Mouse (Mus musculus): ENCODE measurements at regions not wholly inside any gene's neighbourhood (a gene's known extent, or its start where the extent isn't known, plus 50 kb on each side); places are given as distances from the start of the nearest gene placed in this dataset.
A peak's percentile ranks its signal among the peaks of the same experiment; 100 is the strongest.

DNA sequence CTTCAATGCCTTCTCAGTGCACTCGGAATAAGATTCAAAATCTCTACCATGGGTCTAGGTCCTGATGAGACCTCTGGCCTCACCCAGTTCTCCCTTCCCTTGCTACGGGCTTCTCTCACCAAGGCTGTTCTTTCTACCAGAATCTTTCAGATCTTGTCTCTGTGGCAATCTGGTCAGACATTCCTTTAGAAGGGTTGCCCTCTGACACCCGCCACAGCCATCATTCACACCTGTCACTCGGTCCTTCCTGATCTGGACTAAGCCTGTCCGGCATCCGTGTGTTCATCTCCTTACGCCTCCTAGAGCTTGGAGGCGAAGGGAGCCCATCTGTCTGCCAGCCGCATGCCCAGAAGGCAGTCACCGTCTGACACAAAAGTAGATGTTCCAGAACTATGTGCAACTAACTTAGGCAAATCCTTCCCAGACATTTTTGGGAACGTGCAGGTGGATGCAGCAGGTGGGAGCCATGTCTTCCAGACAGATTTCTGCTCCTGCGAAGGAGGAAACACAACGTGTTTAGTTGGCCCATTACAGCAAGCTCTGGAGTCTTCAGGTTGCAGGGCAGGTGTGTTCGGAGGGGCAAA is 77.7 kb downstream of the Fam76b start:
- DNase-seq, result no peak

DNA sequence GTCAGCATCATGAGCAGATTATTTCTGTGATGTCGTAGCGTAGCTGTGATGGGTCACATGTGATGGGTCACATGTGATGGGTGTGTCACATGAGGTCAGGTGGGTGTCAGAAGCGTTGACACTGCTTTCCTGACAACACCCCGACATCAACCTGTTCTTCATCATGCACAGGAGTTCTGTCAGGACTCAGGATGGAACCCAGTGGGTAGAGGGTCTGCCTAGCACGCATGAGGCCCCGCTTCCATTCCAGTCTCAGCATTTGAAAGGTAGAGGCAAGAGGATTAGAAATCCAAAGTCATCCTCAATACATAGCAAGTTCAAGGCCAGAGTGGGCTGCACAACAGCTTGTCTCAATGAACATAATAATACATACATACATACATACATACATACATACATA is 79.2 kb downstream of the Fam76b start:
- no peak for DNase-seq

DNA sequence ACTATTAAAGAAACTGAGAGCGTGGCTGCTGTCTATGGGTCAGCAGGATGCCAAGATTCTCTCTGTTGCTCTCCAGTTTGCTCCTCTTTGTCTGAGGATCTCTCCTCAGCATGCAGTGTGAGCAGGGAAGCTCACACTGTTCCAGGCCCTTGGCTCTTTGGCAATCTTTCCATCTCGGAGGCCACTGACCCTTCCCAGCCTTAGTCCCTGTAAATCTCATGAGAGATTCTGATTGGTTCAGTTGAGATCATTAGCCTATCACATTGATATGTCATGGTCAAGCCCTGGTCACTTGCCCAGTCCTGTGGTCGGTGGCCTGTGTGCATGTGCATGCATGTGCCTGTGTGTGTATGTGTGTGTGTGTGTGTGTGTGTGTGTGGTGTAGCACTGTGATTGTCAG is 82.1 kb downstream of the Fam76b start:
- no peak for DNase-seq

DNA sequence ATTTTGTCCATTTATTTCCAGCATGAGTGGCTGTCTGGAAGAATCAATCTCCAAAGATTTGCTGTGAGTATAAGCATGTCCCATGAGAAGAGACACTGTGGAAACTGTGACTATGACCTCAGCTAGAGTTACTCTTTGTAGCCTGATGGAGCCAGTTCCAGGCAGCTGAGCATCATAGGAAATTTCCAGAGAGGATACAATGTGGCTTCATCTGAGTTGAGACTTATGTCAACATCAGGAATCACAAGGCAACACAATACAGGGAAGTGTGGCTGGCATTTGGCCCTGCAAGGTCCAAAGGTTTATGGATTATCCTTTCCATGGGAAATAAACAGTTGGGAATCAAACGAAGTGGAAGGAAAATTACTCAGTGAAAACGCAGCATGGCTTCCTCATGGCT is 82.6 kb downstream of the Fam76b start:
- no peak for DNase-seq

DNA sequence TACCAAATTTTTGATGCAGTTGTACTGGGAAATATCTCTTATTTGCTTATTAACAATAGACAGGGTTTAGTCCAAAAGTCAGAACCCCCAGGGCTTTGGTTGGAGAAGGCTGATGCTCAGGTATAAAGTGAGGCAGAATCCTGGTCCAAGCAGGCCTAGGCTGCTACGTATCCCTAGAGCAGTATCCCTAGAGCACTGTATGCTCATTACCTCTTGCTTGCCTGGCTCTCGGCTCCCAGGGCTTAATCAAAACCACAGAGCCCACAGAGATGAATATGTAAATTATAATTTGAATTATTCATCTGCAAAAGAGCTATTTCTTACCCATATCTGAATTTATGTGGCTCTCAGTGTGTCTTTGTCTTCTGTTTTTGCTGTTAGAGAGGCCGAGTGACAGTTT is 85.9 kb downstream of the Fam76b start:
- DNase-seq, result no peak

DNA sequence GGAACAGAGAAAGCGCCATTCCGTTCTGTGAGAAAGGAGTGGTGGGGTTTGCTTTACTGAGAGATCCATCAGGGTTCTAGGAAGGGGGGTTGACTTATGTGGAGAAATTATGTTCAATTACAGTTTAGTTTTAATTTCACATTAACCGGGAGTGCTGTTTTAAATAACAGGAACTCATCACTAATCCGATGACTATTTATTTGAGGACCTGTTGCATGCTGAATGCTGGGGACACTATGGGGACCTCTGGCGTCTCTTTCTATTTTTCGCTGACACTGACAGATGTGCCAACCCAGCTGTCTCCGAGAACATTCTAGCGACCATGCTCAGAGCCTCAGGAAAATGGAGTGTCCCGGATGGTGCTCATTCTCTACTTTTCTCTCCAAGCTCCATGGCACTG is 86.6 kb downstream of the Fam76b start:
- no peak for DNase-seq

DNA sequence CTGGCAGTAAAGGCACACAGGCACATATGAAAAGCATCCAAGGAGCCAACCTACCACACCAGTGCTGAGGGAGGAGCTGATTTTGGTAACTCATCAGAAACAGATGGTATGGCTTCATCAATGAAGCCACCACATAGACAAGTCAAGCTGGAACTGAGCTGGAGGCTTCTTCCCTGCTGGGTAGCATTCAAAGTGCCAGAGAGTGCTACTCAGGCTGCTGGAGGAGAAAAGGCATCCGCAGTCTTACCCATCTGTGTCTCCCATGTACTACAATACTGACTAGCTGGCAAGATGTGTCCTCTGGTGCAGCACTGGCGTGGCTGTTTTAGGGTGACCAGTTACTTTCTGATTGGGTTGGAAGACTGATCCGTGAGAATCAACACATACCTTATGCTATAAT is 87.3 kb downstream of the Fam76b start:
- no peak for DNase-seq

DNA sequence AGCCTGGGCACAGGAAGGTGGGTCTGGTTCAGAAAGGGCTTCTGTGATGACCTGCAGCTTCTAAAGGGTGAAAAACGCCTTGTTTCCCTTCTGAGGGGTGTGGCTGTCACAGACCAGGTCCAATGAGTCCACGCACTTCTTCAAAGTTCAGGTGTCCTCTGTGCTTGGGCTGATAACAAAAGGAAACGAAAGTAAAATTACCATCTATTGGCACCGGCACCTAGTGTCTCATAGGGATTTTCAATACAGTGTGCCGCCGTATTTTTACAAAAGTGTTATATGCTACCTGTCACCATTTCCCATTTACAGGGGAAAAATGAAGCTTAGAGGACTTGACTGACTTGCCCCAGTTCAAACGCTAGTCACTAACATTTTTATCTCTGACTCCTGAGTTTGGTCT is 89.3 kb downstream of the Fam76b start:
- DNase-seq, result no peak

DNA sequence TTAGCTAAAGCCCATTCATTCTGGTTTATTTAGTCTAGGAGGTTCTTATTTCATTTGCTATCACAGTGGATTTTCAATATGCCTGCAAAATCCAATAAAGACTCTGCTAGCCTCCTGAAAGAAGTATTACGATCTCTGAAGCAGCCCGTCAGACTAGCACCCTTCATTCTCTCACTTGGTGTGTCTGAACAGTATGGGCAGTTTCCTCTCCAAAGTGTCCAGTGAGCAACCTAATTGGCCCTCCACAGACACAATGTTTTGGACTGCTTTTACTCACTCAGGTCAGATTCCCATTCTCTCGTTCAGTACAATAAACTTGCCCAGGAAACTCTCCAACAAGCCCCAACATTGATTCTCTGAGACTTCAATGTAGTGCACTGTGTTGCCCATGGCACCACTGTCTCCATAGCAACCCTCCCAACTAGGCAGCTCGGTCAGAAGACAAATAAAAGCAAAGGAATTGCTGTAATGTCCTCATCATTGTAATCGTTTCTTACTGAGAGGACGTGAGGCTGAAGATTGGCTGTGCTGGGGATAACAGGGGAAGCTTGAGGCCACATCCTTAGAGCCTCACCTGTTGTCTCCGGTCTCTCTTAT is 91.2 kb downstream of the Fam76b start:
- no peak for DNase-seq

DNA sequence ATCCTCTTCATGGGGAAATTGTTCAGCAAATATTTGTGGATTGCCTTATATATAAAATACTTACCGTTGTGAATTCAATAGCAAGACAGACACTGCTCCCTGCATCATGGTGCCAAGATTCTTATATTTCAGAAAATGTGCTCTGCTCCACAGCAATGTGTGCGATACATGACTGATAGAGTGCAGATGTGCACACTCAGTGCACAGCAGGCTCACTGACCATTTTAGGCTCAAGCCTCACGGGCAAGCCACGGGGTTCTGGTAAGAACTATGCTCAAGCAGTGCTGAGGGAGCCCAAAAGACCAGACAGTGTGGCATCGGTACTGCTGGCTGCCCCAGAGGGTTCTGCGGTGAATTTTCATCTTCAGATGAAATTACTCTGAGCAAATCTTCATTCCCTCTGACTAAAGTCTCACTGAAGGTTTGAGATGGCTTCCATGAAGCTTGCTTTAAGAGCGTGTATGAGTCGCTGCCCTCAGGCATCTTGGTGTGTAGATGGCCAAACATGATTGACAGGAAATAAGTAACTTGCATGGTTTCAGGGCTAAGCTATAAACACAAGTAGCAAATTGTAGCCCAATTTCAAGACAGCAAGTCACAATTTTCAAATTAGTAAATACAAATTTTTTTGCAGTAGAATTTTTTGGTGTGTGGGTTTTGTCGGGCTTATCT is 92.4 kb downstream of the Fam76b start:
- no peak for DNase-seq

DNA sequence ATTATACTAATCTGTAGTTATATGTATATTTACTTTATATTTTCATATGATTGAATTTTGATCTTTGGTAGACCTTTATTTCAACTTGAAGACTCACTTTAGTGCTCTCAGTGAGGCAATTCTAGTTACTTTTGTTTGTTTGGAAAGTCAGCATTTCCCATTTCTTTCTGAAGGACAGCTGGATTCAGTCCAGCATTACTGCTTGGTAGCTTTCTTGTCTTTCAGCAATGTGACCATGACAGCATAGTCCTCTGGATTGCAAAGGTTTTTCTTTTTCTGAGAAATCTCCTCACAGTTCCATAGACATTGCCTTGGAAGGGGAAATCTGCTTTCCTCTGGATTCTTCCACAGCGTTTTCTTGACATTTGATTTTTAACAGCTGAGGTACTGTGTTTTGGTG is 93.1 kb downstream of the Fam76b start:
- DNase-seq, result no peak

DNA sequence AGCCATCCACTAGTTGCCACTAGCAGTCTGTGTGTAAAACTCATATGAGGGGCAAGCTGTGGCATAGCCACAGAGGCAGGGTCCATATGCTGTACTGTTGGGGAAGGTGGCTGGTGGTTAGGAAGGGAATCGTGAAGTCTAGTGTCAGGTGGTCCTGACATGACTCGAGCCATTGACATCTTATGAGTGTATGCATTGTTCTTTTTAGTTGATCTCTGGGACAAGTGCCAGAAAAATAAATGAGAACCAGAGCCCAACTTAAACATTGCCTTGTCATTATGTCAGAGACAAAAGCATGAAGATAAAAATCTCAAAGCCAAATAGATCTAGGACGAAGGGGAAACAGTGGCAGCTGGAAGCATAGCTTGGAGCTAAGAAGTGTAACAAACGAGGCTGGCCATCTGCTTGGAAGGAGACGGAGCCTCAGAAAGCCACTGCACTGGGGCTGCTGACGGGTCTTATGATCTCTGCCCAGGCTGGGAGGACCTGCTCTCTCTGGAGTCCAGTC is 104.5 kb downstream of the Fam76b start:
- DNase-seq, result peak in 1 of 2 experiments; percentile 35

DNA sequence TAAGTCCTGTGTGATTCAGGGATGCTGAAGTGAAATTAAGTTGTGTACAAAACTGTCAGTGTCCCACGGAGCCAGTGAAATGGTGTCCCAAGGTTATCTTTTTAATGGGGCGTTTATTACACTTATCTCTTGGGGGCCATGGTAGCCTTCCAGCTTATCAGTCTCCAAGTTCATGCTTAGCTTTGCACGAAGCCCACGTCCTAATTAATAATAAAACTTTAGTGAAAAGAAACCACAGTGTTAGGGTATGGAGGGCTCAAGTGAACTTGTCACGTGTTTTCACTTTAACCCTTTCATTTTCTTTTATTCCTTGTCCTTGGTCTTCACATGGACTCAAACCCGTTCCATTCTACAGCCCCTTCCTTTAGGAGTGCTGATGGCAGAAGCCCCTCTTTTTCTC is 105.9 kb downstream of the Fam76b start:
- DNase-seq, result no peak

DNA sequence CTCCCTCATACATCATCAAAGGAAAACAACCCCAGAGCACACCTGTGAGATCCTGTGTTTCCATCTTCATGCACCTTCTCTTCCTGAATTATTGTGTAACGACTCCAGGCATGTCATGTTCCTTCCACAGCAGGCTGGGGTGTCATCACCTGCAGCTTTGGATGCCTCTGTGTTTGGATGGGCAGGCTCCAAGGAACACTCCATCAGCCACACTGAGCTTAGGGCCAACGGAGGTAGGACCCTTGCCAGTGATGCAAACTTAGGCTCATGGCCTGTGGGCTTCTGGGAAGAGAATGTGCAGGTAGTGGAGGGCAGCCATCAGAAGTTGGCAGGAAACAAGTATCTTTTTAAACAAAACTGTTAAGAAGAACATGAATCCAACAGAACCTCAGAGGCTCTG is 109.8 kb downstream of the Fam76b start:
- no peak for DNase-seq

DNA sequence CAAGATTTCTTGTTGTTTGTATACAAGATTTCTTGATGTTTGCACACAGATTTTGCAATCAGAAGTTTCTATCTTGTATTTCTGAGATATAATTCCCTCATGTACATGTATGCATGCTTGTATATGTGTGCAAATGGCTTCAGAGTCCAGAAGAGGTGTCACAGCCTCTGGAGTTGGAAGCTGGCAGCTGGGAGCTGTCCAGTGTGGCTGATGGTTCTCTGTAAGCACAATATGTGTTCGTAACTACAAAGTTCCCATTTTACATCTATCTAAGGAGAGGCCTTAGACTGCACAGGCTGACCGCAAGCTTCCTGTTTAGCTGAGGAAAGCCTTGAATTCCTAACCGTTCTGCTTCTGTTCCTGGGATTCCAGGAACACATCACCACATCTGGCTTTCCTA is 119.0 kb downstream of the Fam76b start:
- peak in 1 of 2 experiments; percentile 33 for DNase-seq

DNA sequence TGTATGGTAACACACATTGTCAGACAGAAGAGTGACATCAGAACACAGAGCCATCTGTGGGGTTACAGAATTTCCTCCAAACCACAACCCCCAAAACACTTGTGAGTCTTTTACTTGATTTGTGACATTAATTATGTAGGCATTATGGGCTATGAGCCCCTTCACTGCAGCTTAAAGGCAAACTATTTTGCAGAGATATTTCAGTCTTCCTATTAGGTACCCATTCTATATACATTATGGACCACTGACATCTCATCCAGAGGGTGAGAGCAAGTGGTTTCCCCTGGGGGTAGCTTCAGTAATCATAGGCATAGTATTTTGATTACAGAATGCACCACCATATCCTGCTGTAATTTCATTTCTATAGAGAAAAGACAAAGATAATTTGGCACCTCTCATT is 124.6 kb downstream of the Fam76b start:
- DNase-seq, result no peak

DNA sequence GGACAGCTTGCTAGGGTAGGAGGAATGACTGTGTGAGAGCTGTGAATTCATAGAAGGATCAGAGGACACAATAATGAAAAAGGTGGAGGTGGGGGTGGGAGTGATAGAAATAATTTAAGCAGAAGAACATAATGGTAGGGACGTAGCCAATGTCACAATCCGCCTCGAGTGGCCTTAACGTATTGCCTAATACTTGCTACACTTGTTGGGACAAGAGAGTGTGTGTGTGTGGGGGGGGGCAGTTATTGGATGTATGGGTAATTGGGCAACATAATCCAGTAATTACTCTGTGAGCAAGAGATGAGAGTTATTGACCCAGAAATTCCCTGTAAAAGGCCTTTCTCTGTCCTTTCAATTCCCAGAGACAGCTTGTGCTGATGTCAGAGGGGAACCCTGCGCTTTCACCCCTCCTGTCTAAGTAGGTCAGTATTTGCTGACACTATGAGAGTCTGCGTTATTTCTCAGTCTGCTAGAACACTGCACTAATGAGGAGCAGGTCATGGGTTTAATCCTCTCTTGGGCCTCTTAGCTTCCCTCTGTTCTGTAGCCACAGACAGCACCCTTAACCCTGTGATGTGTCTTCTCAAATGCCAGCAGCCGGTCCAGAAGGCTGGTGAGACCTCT is 135.7 kb downstream of the Fam76b start:
- no peak for DNase-seq

DNA sequence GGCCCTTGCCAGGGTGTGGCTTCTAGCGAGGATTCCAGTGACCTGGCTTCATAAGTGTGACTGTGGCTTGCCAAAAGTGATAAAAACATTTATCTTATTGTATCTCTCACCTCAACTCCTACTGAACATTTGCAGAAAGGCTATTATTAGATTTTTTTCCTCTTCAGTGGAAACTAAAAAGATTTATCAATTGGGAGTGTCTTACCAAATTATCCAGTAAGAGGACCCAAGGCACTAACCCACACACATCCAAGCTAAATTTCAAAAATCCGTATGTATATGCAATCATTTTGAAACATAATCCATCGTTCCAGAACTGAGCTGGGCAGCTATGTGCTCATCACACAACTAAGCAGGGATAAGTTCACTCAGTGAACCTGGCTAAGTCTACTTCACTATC is 136.3 kb downstream of the Fam76b start:
- no peak for DNase-seq

DNA sequence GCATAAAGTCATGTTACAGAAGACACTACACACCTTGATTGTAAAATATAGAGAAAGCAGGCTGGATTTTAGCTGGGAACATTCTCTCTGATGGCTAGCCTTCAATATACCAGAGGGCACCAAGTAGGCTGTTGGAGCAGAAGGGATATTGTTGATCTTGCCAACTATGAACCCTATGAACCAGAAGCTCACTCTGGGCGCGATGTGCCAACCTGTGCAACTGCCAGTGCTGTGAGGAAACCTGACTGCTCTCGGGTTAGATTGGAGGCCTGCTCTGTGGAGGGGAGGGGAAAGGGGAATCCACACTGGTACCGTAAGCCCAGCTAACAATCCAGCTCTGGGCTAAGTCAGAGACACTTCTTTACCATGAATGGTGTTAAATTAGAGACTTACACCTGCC is 136.7 kb downstream of the Fam76b start:
- DNase-seq, result no peak

DNA sequence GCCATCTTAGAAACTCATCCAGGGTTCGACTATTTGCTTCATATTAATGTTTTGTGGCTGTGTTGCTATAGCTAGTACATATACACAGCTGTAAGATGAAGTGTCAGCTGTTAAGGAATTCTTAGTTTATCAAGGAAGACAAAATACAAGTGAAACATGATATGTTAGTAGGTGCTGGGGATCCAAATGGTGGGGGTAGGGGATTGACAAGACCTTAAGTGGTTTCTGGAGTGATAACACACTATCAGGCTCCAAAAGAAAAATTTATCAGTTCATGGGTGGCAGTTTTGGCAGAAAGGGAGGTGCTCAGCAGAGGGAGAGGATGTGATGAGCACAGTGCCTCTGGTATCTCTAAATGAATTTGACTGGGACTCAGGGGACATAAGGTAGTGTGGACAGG is 138.7 kb downstream of the Fam76b start:
- DNase-seq, result no peak

DNA sequence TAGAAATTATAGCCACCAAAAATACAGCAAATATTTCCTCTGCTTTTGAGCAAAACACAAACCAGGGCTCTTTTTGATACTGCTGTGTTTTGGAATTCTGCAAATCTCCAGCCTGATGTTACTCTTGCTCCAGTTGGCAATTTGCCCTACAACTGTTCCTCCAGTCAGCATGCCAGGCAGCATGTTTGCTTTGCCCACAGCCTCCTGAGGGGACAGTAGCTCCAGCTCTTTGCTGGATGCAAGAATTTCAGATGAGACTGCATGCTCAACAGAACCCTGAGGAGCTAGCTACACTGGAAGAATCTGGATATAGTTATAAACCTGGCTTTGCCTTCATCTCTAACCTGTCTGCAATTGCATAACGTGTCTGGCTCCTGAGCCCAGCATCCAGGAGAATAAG is 141.7 kb downstream of the Fam76b start:
- peak; percentile 15 to 36 for DNase-seq

DNA sequence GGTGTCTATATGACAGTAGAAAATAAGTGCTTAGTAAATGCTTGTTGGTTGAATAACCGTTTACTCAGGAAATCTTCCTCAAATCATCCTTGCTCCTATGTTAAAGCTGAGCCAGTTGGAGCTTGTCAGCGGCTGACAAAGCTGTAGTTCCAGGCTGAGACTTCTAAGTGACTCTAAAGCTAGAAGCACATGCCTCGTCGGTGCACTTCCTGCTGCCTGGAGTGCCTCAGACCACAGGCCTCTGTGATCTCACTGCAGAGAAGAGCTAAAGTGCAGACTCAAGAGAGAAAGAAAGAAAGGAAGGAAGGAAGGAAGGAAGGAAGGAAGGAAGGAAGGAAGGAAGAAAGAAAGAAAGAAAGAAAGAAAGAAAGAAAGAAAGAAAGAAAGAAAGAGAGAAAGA is 146.1 kb downstream of the Fam76b start:
- no peak for DNase-seq

DNA sequence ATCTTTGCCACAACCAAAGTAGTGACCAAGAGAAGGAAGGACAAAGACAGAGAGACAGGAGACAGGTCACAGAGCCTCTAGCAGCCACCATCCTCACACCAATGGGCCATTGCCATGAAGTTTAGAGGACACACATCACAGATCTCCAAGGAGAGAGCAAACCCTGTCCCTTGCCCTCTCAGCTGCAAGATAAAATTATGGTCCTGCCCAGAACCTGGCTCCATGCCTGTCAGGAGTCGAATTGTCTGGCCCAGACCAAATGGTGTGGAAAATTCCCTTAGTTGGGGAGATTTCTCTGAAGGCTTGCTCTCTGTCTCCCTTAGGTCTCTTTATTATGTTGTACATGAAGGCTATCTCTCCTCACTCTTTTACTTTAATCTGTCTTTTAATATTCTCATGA is 147.4 kb downstream of the Fam76b start:
- no peak for DNase-seq

DNA sequence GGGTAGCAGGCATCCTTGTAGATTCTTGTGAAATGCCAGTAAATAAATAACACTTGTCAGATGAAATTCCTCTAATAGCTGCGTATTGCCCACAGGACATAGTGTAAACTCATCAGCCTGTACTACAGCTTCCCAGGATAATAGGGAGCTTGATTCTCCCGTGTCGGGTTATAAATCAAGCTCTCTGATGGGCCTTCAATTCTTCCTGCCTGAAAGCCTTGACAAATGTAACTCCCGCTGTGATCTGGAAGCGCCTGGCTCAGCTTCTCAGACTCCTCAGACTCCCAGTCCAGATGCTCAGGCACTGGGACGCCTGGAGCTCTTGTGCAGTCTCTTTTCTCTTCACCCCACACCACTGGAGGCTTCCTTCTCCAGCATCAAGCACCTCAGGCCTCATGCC is 151.3 kb downstream of the Fam76b start:
- no peak for DNase-seq
